Mouse (Mus musculus) monocyte, adult 2 months (primary cell): ENCODE data around the gene F830045P16Rik.
"Not testable (repeated sequence)": the region's sequence is repeated elsewhere in the genome, so short reads cannot be mapped to it uniquely, and the experiment has no call there.

Source experiments
- DNase-seq, 2 experiments: peaks; one replicate each; pipeline ENCODE4 v3.0.0; 2022; ENCODE audit warnings: low spot score in 2 of 2, low read depth in 1 of 2

The F830045P16Rik gene

DNA sequence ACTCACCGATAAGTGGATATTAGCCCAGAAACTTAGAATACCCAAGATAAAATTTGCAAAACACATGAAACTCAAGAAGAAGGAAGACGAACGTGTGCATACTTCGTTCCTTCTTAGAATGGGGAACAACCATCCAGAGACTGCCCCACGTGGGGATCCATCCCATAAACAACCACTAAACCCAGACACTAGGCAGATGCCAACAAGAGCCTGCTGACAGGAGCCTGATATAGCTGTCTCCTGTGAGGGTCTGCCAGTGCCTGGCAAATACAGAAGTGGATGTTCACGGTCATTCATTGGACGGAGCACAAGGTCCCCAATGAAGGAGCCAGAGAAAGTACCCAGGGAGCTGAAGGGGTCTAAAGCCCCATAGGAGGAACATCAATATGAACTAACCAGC is 24.3 kb downstream of the F830045P16Rik start:
- DNase-seq, result peak; percentile 33 to 34

DNA sequence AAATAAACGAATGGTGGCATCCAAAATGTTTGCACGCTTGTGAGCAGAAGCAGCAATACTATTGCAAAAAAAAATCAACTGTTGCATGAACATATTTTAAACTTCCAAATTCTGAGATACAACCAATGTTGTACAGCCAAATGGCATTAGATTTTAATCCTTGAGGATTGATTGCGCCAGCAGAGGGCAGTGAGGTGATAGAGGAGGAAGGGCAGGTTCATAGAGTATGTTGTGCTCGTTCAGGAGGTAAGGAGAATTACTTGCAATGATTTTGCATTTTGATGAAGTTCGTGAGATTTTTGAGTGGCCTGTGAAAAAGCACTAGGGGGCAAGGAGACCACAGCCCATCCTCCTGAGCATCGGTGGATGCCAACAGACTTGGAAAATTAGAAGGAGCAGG is 33.8 kb downstream of the F830045P16Rik start:
- DNase-seq, result peak in 1 of 2 experiments; percentile 52

DNA sequence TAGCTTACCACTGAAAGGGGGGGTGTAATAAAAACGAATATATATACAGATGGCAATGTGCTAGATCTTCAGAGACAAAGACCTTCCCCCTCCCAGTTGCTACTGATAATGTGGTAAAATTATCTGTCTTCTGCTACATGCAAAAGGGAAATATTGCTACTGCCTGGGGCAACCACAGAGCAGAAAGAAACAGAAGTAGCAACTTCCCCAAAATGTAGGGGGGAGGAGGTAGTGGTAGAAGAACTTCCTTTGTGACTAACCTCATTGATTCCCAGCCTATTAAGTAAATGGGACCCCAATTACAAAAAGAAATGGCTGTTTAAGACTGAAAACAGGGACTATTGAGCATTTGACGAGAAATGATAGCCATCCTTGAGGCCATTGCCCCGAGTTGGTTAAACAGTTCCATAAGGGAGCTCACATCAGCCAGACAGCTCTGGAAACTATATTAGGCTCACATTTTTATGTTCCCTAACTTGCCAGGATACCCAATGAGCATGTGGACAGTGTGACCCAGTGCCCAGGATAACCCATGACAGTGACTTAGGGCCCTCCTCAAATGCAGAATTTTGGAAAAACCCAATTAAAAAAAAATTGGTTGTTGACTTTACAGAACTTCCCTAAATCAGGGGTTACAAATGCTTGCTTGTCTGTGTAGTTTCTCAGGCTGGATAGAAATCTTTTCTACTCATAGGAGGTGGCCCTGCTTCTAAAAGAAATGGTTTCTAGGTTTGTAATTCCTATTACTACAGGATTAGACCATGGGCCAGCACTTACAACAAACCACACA is 46.7 kb downstream of the F830045P16Rik start:
- DNase-seq, result peak; percentile 48 to 51

DNA sequence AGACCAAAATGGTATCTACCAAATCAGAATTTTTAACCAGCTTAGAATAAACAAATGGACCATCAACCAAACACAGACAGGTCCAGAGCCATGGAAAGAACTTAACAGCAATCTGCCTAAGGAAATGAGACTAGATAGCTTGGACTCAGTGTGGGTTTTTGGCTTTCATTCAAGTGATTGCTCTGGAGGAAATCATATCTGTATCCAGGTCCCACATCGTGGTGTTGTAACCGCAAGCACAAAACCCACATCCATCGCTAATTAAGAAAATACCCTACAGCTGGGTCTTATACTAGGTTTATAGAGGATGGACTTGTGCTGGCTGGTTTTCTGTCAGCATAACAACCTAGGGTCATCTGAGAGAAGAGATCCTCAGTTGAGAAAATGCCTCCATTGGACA is 53.3 kb downstream of the F830045P16Rik start:
- no peak for DNase-seq

DNA sequence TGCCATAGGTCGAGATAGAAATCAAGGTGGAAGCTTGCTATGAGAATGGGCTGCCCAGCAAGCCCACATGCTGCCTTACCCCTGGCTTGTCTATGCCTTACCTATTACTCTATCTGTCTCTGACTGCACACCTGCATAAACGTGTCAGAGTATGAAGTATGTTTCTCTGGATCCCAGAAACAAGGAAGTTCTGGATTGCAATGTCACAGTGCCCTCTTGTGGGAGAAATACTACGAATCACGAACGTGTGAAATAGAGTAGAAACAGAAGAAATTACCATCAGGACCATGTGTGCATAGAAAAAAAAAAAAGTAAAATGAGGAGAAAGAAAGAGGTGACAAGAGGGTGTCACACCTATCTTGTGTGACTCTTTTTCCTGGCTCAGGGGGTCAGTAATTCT is 64.5 kb downstream of the F830045P16Rik start:
- DNase-seq, result no peak

DNA sequence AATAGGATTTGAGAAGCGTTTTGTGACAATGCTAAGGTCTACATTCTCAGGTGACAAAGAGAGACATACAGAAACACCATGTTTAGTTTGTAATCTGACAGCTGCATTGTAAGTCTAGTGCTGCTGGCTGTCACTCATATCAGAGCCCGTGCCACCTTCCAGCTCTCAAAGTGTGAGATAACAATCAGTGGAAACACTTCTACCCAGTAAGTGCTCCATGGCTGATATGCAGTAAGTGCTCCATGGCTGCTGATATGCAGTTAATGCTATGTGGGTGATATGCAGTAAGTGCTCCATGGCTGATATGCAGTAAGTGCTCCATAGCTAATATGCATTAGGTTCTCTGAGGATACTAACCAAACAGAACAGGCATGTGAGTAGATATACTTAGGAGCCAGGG is 65.6 kb downstream of the F830045P16Rik start:
- DNase-seq, result no peak

DNA sequence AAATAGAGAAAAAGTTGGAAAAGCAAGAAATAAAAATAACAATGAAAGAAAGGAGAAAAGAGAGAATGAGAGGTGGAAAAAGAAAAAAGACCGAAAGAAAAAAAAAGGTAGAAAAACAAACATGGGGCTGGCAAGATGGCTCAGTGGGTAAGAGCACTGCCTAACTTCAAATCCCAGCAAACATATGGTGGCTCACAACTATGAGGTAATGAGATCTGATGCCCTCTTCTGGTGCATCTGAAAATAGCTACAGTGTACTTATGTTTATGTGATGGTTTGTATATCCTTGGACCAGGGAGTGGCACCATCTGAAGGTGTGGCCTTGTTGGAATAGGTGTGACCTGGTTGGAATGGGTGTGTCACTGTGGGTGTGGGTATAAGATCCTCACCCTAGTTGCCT is 97.6 kb downstream of the F830045P16Rik start:
- DNase-seq, result not testable (repeated sequence)

DNA sequence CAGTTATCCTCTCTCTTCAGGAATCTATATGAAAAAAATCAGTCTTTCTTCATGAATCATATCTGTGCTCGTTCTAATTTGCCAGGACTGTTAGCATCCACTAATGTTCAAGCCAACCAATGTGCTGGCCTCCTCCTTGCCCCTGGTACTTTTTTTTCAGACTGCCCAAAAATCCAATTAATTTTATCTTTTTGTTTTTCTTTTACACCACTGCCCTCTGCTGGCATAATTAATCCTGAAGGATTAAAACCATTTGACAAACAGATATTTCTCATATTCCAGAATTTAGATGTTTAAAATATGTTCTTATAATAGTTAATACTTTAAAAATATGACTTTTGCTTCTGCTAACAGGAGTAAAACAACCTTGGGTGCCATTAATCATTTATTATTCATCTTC is 101.2 kb downstream of the F830045P16Rik start:
- no peak for DNase-seq

DNA sequence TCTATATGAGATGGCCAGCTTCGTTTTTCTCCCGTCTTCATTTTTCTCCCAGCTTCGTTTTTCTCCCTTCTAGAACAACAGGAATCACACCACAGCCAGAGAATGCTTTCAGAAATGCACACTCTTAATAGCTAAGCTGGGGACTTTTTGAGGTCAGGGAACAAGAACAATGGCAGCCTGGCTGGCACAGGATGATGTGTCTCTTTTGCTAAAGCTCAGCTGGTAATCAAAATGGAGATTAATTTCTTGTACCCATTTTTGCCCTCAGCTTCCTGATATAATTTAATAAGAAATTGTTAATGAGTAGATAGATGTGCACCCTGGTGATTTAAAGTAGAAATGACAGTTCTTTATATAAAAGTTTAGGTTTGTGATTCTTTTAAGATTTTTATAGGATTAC is 112.7 kb downstream of the F830045P16Rik start:
- DNase-seq, result no peak

DNA sequence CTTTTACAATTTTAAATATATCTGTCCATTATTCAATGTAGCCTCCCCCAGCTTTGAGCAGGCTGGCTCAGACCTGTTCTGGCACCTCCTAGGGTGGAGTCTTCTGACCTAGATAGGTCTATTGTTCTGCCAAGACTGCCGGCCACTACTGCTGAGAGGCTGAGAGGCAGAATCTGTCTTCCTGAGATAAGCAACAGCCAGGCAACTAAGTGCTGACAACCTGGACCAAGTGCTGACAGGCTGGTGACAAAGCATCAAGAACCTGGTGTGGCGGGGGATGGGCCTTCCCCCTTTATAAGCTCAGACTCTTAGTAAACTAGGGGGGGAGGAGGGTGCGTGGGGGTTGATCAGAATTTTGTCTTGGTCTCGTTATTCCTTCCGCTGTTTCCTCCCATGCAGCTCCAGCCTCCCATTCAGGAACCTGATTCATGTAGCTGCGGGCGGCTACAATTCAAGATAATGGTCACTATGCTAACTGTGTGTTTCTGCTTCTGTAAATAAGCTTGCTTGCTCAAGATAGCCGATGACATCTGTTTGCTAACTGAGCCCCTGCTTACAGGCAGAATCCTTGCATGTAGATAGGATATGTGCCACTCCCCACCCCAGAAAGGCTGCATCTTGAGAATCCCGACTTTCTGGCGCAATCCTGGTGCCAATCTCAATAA is 115.4 kb downstream of the F830045P16Rik start:
- DNase-seq, result no peak

DNA sequence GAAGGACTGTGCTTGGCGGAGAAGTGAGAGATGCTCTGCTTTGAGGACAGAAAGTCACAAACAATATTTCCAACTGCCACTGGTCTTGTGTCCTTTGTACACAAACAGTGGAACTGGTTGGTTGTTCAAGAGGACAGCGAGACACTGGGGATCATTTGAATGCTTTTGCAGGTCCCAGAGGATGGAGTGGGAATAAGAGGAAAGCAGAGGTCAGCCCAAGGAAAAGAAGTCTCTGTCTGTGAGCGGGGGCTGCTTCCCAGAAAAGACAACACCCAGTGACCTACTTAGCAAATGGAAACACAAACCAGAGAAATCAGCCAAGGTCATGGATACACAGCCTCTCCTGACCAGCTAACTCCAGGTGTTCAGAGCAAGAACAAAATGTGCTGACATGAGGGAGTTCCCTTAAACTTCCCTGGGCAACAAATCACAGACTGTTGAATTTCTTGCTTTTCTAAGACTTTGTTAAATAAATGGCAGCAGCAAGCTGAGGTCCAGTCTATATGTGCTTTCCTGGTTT is 117.0 kb downstream of the F830045P16Rik start:
- DNase-seq, result no peak

DNA sequence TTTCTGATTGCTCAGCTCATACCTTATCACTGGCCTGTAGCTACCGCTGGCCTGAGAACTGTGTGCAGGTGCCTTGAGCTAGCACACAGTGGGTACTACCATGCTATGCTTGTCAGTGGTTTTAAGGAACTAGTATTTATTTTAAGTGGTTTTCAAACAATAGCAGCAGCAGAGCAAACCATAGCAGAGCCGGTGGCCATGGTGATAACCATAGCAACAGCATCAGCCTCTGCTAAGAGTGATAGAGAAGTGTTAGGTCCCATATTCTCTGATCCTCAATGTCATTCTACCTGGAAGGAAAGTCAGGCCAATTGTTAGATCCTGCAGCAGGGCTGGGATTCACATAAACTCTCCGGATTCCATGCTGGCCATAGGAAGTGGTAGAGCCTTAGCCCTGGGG is 121.8 kb downstream of the F830045P16Rik start:
- no peak for DNase-seq

DNA sequence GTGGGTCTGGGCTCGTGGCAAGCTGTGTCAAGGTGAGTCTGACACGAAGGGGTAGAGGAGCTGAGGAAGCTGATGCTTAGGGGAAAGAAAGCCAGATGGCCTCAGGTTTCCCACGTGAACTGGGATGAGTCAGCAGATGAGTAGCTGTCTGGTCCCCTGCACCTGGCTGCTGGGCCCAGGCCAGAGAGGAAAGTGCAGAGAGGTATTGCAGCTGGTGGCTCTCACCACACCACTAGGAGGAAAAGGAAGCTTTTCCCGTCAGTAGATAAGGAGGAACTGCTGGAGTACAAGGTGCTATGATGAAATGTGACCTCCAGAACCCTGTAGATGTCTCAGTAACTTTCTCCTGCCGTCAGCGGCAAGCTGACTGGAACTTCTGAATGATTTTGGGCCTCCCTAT is 122.9 kb downstream of the F830045P16Rik start:
- no peak for DNase-seq

DNA sequence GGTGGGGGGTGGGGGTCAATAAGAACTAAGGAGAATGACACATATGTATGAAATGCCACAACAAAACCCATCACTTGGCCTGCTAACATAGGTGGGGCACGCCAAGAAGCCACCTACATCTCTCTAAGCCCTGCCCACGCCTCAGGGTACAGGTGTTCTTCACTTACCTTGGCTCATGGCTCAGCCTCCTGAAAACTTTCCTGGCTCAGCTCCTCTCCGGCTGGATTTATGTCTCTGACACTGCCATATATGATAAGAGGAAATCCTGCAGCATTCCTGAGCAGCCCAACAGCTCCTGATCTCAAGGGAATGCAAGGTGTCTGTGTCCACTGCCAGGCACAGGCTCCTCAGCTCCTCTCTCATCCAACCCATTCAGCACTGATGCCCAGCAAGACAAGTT is 124.8 kb downstream of the F830045P16Rik start:
- DNase-seq, result no peak

DNA sequence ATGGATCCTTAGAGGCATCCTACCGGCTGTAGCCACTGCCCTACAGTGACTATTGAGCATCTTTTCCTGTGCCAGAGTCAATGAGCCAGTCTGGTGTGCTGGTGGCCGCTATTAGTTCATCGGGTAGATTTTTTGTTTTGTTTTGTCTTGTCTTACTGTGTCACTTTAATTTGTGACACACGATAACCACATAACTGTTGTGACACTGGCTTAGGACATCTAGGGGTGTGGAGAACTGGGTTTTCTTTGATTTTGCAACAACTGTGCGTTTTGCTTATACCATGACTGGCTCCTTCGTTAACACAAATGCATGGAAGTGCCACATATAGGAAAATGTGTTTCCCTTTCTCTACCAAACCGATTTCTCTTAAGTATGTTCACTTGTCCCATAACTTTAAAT is 126.1 kb downstream of the F830045P16Rik start:
- peak in 1 of 2 experiments; percentile 6 for DNase-seq

DNA sequence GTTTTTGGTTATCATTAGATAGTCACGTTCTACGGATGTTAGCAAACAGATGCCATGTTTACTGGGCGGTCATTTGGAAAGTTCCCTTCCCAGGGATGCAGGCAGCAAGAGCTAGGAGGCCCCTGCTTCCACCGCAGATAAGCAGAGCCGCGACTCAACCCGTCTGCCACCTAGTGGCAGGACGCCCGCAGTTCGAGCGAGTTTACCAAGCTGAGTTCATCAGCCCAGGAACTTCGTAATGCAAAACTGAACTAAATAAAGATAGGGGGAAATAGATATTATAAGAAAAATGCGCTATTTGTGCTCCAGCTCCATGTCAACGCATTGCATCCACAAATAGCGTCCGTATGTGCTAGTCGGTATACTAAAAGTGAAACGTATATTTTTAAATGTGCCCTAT is 127.9 kb downstream of the F830045P16Rik start:
- peak; percentile 9 to 45 for DNase-seq
